In genomic region chr11:69117737-69118695, GRCm38 (mm10) we compare ENCODE assay signal across 8 mouse cellular contexts. TPM values are rescaled to one million over a fixed set of nuclear protein-coding genes. Genes with fewer than 3 reads are reported as not detected.
DNase-seq lines count a peak whose midpoint lies in the region; ATAC-seq and TF ChIP-seq lines count a peak whose summit lies in the region.

No protein-coding gene starts in this region.

- peak overlapping the region; percentile 81 for H3K27ac ChIP-seq in bone marrow, adult 2 months (ENCODE audit: control insufficient read depth, insufficient read depth, low read depth, low read length, poor library complexity)

- peak; percentile 64 for DNase-seq in ES-CJ7 (ENCODE audit: low read depth, low spot score)
- peak; percentile 71 to 78 for DNase-seq in heart, postnatal 36 days
- peak; percentile 63 to 64 for DNase-seq in layer of hippocampus, postnatal 36 days
- peak; percentile 49 for DNase-seq in right cerebral cortex, postnatal 14 days
- no peak for DNase-seq in c-Kit-positive CD71-positive TER-119-positive erythroid progenitor cells, embryonic 14.5 days (ENCODE audit: low spot score)

- no peaks in the 10 kb centered on the region for H3K4me1 ChIP-seq in bone marrow, adult 2 months (ENCODE audit: control insufficient read depth, insufficient read depth, low read length)
- H3K4me1 ChIP-seq in erythroblast, embryonic 14.5 days (ENCODE audit: control insufficient read depth) = peaks cover 59% of the 10 kb centered on the region

- peaks cover 91% of the 10 kb centered on the region for H3K27me3 ChIP-seq in erythroblast, embryonic 14.5 days (ENCODE audit: control insufficient read depth)

- H3K9me3 ChIP-seq in erythroblast, embryonic 14.5 days (ENCODE audit: control insufficient read depth, low read length) = no peaks in the 10 kb centered on the region; the same call in 1 of the 2 replicates

- intact Hi-C loops in heart, postnatal 36 days (cut with DNase I) = loop anchor here (1.0 kb wide), 1 partner anchor 51 kb away; no protein-coding TSS in a partner anchor

- TF ChIP-seq CTCF in bone marrow, adult 2 months (IDR thresholded peaks at IDR 0.05; ENCODE audit: control insufficient read depth, insufficient read depth, low read length) = no peak

- H3K36me3 ChIP-seq in erythroblast, embryonic 14.5 days (ENCODE audit: control insufficient read depth) = no peaks in the 10 kb centered on the region

- ATAC-seq in megakaryocyte, adult 5-6 weeks (ENCODE audit: poor library complexity, severe bottlenecking) = peak; percentile 23

- peak overlapping the region; percentile 79 for H3K4me3 ChIP-seq in bone marrow, adult 2 months (replicated peaks; ENCODE audit: control insufficient read depth, low read depth, low read length)
- peak overlapping the region; percentile 76 for H3K4me3 ChIP-seq in erythroblast, embryonic 14.5 days (replicated peaks)

- TF ChIP-seq POLR2A in bone marrow, adult 2 months (IDR thresholded peaks at IDR 0.05; ENCODE audit: borderline replicate concordance, control insufficient read depth, low read depth, low read length) = peak; percentile 51; the same call in 1 of the 2 replicates

- under 1% methylated on average over 45 of the region's 45 CpGs for WGBS in bone marrow, adult 2 months

RNA-seq across cellular contexts. Expression of gene Hes7, which starts 2.2 kb away (rescaled TPM):
- polyA plus RNA-seq in bone marrow, adult 2 months (2011; ENCODE audit: insufficient read depth, insufficient read length, low replicate concordance, missing spikeins) = 1.1 TPM in 1 of 2 replicates, not detected in the other
- polyA plus RNA-seq in erythroblast, embryonic 14.5 days (2012) = 0.05 TPM in 1 of 2 replicates, not detected in the other
- not detected for total RNA-seq in heart, postnatal 36 days (2021)
- total RNA-seq in layer of hippocampus, postnatal 36 days (2021) = 1 to 10 TPM in 1 of 2 experiments, under 1 TPM in 1; 0.68 to 1.1 TPM
- not detected in 2 replicates for total RNA-seq in megakaryocyte, adult 5-6 weeks (2015)
- total RNA-seq in megakaryocyte, adult 5-6 weeks (2017) = not detected in 2 replicates

RNA-seq across cellular contexts. Expression of gene 9130213A22Rik, which starts 4.4 kb away (rescaled TPM):
- polyA plus RNA-seq in bone marrow, adult 2 months (2011; ENCODE audit: insufficient read depth, insufficient read length, low replicate concordance, missing spikeins) = not detected in 2 replicates
- polyA plus RNA-seq in erythroblast, embryonic 14.5 days (2012) = not detected in 2 replicates
- under 1 TPM in 1 of 2 experiments, not detected in 1; 0.22 TPM for total RNA-seq in heart, postnatal 36 days (2021)
- 1 to 10 TPM in 1 of 2 experiments, under 1 TPM in 1; 0.96 to 1.2 TPM for total RNA-seq in layer of hippocampus, postnatal 36 days (2021)
- not detected in 2 replicates for total RNA-seq in megakaryocyte, adult 5-6 weeks (2015)
- total RNA-seq in megakaryocyte, adult 5-6 weeks (2017) = not detected in 2 replicates

RNA-seq across cellular contexts. Expression of gene Aloxe3, which starts 7.7 kb away (rescaled TPM):
- 0.82 TPM in 1 of 2 replicates, not detected in the other for polyA plus RNA-seq in bone marrow, adult 2 months (2011; ENCODE audit: insufficient read depth, insufficient read length, low replicate concordance, missing spikeins)
- 0.01 TPM in 1 of 2 replicates, not detected in the other for polyA plus RNA-seq in erythroblast, embryonic 14.5 days (2012)
- not detected for total RNA-seq in heart, postnatal 36 days (2021)
- total RNA-seq in layer of hippocampus, postnatal 36 days (2021) = 1 to 10 TPM; 6.6 to 6.9 TPM
- total RNA-seq in megakaryocyte, adult 5-6 weeks (2015) = 0.18 TPM in 1 of 2 replicates, not detected in the other
- not detected in 2 replicates for total RNA-seq in megakaryocyte, adult 5-6 weeks (2017)

RNA-seq across cellular contexts. Expression of gene Per1, which starts 23.0 kb away (rescaled TPM):
- polyA plus RNA-seq in bone marrow, adult 2 months (2011; ENCODE audit: insufficient read depth, insufficient read length, low replicate concordance, missing spikeins) = 28.8 and 46.2 TPM in 2 replicates
- 1.4 and 1.5 TPM in 2 replicates for polyA plus RNA-seq in erythroblast, embryonic 14.5 days (2012)
- total RNA-seq in heart, postnatal 36 days (2021) = 10 to 100 TPM; 34.2 to 82.1 TPM
- total RNA-seq in layer of hippocampus, postnatal 36 days (2021) = 10 to 100 TPM; 78.2 to 92.8 TPM
- total RNA-seq in megakaryocyte, adult 5-6 weeks (2015) = 6.7 and 12.5 TPM in 2 replicates
- 7.9 and 8.5 TPM in 2 replicates for total RNA-seq in megakaryocyte, adult 5-6 weeks (2017)

RNA-seq across cellular contexts. Expression of gene Vamp2, which starts 29.7 kb away (rescaled TPM):
- 50.5 and 55.9 TPM in 2 replicates for polyA plus RNA-seq in bone marrow, adult 2 months (2011; ENCODE audit: insufficient read depth, insufficient read length, low replicate concordance, missing spikeins)
- 7.9 and 9.1 TPM in 2 replicates for polyA plus RNA-seq in erythroblast, embryonic 14.5 days (2012)
- 10 to 100 TPM; 50.5 to 72.7 TPM for total RNA-seq in heart, postnatal 36 days (2021)
- 100 to 1,000 TPM; 962 to 984 TPM for total RNA-seq in layer of hippocampus, postnatal 36 days (2021)
- total RNA-seq in megakaryocyte, adult 5-6 weeks (2015) = 53.9 and 66.6 TPM in 2 replicates
- total RNA-seq in megakaryocyte, adult 5-6 weeks (2017) = 11.2 and 21.8 TPM in 2 replicates

Comparison
In these comparisons a context has a peak if more than half of its experiments do, and no peak if none do; other contexts are left out.
1. RNA of gene Aloxe3, which starts 7.7 kb away (total RNA-seq): 6.6 to 6.9 TPM in layer of hippocampus, postnatal 36 days; not detected in heart, postnatal 36 days and 0.18 TPM in megakaryocyte, adult 5-6 weeks; every median in the first group is over 4 times any median in the second.